Mouse (Mus musculus) CD4-positive, CD25-positive, alpha-beta regulatory T cell (primary cell): ENCODE data around the gene Gm7073. TPM values are rescaled to one million over a fixed set of nuclear protein-coding genes. Genes with fewer than 3 reads are reported as not detected.

Experiments used
- polyA plus RNA-seq: library from polyadenylated mRNA; unstranded; fragments of 100-300 nt; shearing (Covaris generic); gene quantifications from one replicate; pipeline ENCODE4 v1.2.1, GENCODE M21; 2017

Gene Gm7073
- polyA plus RNA-seq = not detected

DNA sequence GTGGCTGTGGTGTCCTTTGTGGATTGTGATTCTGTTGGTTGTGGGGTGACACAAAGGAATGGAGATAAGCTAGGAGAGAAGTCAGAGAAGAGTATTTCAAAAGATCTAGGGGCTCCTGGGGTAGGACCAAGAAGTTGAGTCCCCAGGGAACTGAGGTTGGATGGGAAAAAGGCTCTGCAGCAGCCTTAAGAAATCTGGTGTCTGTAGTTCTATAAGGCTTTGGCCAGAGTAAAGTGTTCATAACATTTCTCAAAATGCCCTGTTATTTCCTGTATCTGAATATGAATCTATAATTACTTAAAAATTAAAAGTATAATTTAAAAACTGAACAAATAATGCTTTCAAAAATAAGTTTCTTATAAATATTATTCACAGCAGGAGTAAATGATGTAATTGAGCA is at the start of gene Gm7073:
Gene Gm7073 (minus strand): TSS at position 101 of the 400 bp plus-strand sequence.

Other genes starting within 250 kb of the Gm7073 start
- gene Atp11c, start 53.4 kb upstream of the Gm7073 start, polyA plus RNA-seq = 13.4 TPM